Mouse (Mus musculus): ENCODE data around the gene Coro2b. TPM values are rescaled to one million over a fixed set of nuclear protein-coding genes. Genes with fewer than 3 reads are reported as not detected.

Gene Coro2b
- polyA plus RNA-seq, 1 experiment from 2014 or later = 3.7 TPM

DNA sequence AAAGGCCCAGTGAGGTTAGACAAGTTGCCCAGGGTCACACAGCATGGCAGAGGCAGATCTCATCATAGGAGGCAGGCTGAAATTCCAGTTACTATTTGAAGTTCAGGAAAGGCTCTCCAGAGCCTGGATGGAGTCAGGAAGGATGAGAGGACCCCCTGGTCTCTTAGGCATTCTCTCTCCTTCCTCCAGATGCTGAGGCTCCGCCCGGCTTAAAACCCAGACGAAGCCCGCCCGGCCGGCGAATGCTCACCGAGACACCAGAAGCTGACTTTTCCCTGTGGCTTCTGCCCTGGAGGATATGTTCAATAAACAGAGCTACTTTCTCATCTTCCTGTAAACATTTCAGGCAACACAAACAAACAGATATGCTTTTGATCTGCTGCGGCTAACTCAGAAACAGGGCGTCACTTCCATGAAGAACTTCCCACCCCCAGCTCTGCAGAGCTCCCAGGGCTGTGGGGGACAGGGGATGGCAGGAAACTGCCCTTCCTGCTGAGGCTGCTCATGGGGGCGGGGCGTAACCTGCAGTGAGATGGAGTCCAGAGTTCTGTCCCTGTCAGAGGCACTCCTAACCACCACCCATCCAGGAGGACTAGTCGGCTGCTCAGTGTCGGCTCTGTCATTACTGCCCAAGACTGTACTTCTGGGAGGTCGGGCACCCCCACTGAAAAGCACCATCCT lies 13.9 kb downstream of the Coro2b start:
- H3K4me2 ChIP-seq = peak overlapping the region; percentile 45
- no peaks in the 10 kb centered on the region for H3K9me3 ChIP-seq (replicated peaks; ENCODE audit: control insufficient read depth, low read length)
- no peaks in the 10 kb centered on the region for H3K36me3 ChIP-seq (ENCODE audit: control insufficient read depth, insufficient read depth, low read length)
- peaks cover 53% of the 10 kb centered on the region for H3K4me1 ChIP-seq (ENCODE audit: control insufficient read depth, insufficient read depth, low read length)
- H3K27ac ChIP-seq (ENCODE audit: low read depth, low read length) = peak overlapping the region; percentile 75
- 11% methylated on average over 15 of the region's 15 CpGs for WGBS (ENCODE audit: insufficient replicate concordance)
- 0 out of 2 replicates have a peak overlapping the region, but pooled peaks have one; percentile 28 for H3K9ac ChIP-seq (ENCODE audit: low read depth, low read length)
- H3K27me3 ChIP-seq (ENCODE audit: control insufficient read depth, insufficient read depth, low read length) = no peaks in the 10 kb centered on the region
- no peak overlapping the region for H3K4me3 ChIP-seq (ENCODE audit: low read depth, low read length)
- ATAC-seq (replicated peaks; ENCODE audit: insufficient number of reproducible peaks, low FRiP score, low TSS enrichment) = 0 out of 2 replicates have a peak, but pooled peaks have one; percentile 33

DNA sequence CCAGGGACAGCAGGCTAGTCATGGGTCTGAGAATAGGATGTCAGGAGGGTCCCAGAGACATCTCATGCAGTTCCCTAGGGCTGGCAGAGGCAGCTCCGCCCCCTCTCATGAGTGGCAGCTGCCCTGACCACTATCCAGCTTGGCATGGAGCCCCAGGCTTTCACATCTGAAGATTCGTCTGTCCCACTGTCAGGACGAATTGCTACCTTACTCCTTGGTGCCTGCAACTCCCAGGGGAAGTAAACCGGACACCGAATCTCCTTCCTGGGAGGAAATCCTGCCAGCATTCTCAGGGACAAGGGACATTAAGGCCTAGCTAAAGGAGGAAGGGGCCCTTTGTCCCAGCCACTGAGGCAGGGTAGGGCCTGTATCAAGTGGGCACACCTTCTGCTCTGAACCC lies 14.6 kb downstream of the Coro2b start:
- Histone ChIP-seq H3K4me3 (ENCODE audit: low read depth, low read length) (no peak overlapping the region), H3K4me1 (ENCODE audit: control insufficient read depth, insufficient read depth, low read length) (peaks cover 53% of the 10 kb centered on the region), H3K27ac (ENCODE audit: low read depth, low read length) (peak overlapping the region; percentile 75), H3K9me3 (replicated peaks; ENCODE audit: control insufficient read depth, low read length) (no peaks in the 10 kb centered on the region), H3K36me3 (ENCODE audit: control insufficient read depth, insufficient read depth, low read length) (no peaks in the 10 kb centered on the region), H3K4me2 (peak overlapping the region; percentile 45; the same call in 1 of the 2 replicates), H3K27me3 (ENCODE audit: control insufficient read depth, insufficient read depth, low read length) (no peaks in the 10 kb centered on the region), H3K9ac (ENCODE audit: low read depth, low read length) (no peak overlapping the region)
- ATAC-seq (replicated peaks; ENCODE audit: insufficient number of reproducible peaks, low FRiP score, low TSS enrichment) = no peak
- 56% methylated on average over 5 of the region's 5 CpGs for WGBS (ENCODE audit: insufficient replicate concordance)

DNA sequence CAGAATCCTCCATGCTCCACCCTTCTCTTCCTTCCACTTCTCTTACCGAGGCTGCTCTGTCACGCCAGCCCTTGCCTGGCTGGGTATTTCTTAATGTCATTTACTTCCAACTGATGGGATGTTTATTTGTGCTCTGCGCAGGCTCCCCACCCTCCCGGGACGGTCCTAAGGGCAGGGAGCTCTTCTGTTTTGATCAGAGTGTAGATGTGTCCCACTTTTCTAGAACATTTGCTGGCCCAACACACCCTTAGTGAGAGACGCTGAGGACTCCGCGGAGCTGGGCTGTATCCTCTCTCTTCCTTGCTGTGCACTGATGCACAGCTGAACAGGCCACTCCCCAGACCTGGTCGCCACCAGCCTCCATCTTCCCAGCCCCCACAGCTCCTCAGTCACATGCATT lies 15.3 kb downstream of the Coro2b start:
- ATAC-seq (replicated peaks; ENCODE audit: insufficient number of reproducible peaks, low FRiP score, low TSS enrichment) = no peak
- Histone ChIP-seq H3K27ac (ENCODE audit: low read depth, low read length) (peak overlapping the region; percentile 10; the same call in 1 of the 2 replicates), H3K4me3 (ENCODE audit: low read depth, low read length) (no peak overlapping the region), H3K36me3 (ENCODE audit: control insufficient read depth, insufficient read depth, low read length) (no peaks in the 10 kb centered on the region), H3K9ac (ENCODE audit: low read depth, low read length) (peak overlapping the region; percentile 46; the same call in 1 of the 2 replicates), H3K4me1 (ENCODE audit: control insufficient read depth, insufficient read depth, low read length) (peaks cover 48% of the 10 kb centered on the region), H3K27me3 (ENCODE audit: control insufficient read depth, insufficient read depth, low read length) (no peaks in the 10 kb centered on the region; the same call in 1 of the 2 replicates), H3K9me3 (replicated peaks; ENCODE audit: control insufficient read depth, low read length) (no peaks in the 10 kb centered on the region), H3K4me2 (no peak overlapping the region)
- WGBS (ENCODE audit: insufficient replicate concordance) = 47% methylated on average over 9 of the region's 9 CpGs

DNA sequence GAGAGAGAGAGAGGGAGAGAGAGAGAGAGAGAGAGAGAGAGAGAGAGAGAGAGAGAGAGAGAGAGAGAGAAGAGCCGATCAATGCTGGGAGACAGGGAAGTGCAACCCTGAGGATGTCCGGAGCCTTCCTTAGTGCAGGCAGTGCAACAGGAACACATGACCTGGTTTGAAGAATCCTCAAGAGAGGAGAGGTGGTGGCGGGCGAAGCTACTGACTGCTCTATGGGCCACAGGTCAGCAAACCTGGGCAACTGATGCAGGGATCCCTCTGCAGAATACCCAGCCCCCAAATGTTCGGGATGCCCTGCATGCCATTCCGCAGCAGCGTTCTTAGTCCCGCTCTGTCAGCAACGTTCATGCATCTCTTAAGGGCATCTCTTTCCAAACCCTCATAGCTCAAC lies 15.9 kb downstream of the Coro2b start:
- H3K4me1 ChIP-seq (ENCODE audit: control insufficient read depth, insufficient read depth, low read length) = peaks cover 44% of the 10 kb centered on the region
- no peaks in the 10 kb centered on the region for H3K36me3 ChIP-seq (ENCODE audit: control insufficient read depth, insufficient read depth, low read length)
- peak overlapping the region; percentile 46; the same call in 1 of the 2 replicates for H3K9ac ChIP-seq (ENCODE audit: low read depth, low read length)
- no peak overlapping the region for H3K27ac ChIP-seq (ENCODE audit: low read depth, low read length)
- H3K9me3 ChIP-seq (replicated peaks; ENCODE audit: control insufficient read depth, low read length) = no peaks in the 10 kb centered on the region
- no peaks in the 10 kb centered on the region; the same call in 1 of the 2 replicates for H3K27me3 ChIP-seq (ENCODE audit: control insufficient read depth, insufficient read depth, low read length)
- H3K4me2 ChIP-seq = no peak overlapping the region
- ATAC-seq (replicated peaks; ENCODE audit: insufficient number of reproducible peaks, low FRiP score, low TSS enrichment) = no peak
- 28% methylated on average over 9 of the region's 9 CpGs for WGBS (ENCODE audit: insufficient replicate concordance)
- no peak overlapping the region for H3K4me3 ChIP-seq (ENCODE audit: low read depth, low read length)

DNA sequence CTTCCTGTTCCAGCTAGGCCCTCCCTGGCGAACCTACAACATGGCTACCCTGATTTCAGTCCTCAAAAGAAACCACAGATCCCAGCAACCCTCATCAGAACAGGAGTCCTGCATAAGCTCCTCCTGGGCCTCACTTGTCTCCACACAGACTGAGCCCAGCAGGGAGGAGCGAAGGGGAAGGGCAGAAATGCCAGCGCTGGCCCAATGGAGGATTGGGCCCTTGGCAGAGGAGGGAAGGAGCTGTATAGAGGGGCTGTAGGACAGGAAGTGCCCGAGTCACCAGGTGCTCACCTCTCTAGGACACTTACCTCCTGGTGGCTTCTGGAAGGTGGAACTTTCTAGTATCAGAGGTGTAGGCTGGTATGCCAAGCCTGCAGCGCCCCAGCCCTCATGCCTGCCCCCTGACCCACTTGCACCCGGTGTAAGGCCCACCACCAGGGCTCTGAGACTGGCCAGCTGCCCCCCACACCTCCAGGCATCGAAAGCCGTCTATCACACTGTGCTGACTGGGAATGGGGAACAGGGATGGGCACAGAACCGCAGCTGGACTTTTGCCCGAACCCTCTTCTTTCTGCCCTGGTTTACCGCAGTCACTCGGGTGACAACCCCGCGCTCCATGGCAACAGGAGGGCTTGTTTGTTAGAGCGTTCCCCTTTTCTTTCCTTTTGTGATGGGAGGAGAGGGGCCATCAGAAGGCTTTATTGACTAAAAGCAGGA lies 16.9 kb downstream of the Coro2b start:
- Histone ChIP-seq H3K4me1 (ENCODE audit: control insufficient read depth, insufficient read depth, low read length) (peaks cover 38% of the 10 kb centered on the region), H3K4me3 (ENCODE audit: low read depth, low read length) (no peak overlapping the region), H3K27me3 (ENCODE audit: control insufficient read depth, insufficient read depth, low read length) (no peaks in the 10 kb centered on the region; the same call in 1 of the 2 replicates), H3K9me3 (replicated peaks; ENCODE audit: control insufficient read depth, low read length) (no peaks in the 10 kb centered on the region), H3K4me2 (no peak overlapping the region), H3K9ac (ENCODE audit: low read depth, low read length) (no peak overlapping the region), H3K27ac (ENCODE audit: low read depth, low read length) (no peak overlapping the region), H3K36me3 (ENCODE audit: control insufficient read depth, insufficient read depth, low read length) (no peaks in the 10 kb centered on the region)
- WGBS (ENCODE audit: insufficient replicate concordance) = 78% methylated on average over 15 of the region's 15 CpGs
- no peak for ATAC-seq (replicated peaks; ENCODE audit: insufficient number of reproducible peaks, low FRiP score, low TSS enrichment)

DNA sequence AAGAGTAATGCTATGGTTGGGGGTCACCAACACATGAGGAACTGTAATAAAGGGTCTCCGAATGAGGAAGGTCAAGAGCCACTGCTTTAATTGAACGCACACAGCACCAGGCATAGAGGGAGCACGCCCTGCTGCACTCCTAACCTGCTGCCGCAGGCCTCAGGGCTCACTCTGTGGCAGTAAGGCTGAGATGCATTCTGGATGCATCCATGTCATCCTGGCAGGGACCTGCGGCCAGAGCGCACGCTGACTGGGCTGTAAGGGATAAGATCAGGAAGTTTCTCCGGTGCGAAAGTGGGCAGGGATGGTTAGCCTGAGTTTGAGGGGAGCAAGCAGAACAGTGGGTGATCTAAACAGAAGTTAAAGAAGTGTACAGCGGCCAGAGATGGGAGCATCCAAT lies 17.5 kb downstream of the Coro2b start:
- H3K9ac ChIP-seq (ENCODE audit: low read depth, low read length) = no peak overlapping the region
- WGBS (ENCODE audit: insufficient replicate concordance) = 89% methylated on average over 10 of the region's 10 CpGs
- H3K36me3 ChIP-seq (ENCODE audit: control insufficient read depth, insufficient read depth, low read length) = no peaks in the 10 kb centered on the region
- H3K4me1 ChIP-seq (ENCODE audit: control insufficient read depth, insufficient read depth, low read length) = peaks cover 32% of the 10 kb centered on the region
- H3K4me3 ChIP-seq (ENCODE audit: low read depth, low read length) = no peak overlapping the region
- no peak for ATAC-seq (replicated peaks; ENCODE audit: insufficient number of reproducible peaks, low FRiP score, low TSS enrichment)
- H3K27ac ChIP-seq (ENCODE audit: low read depth, low read length) = no peak overlapping the region
- no peaks in the 10 kb centered on the region; the same call in 1 of the 2 replicates for H3K27me3 ChIP-seq (ENCODE audit: control insufficient read depth, insufficient read depth, low read length)
- H3K4me2 ChIP-seq = no peak overlapping the region
- H3K9me3 ChIP-seq (replicated peaks; ENCODE audit: control insufficient read depth, low read length) = no peaks in the 10 kb centered on the region

DNA sequence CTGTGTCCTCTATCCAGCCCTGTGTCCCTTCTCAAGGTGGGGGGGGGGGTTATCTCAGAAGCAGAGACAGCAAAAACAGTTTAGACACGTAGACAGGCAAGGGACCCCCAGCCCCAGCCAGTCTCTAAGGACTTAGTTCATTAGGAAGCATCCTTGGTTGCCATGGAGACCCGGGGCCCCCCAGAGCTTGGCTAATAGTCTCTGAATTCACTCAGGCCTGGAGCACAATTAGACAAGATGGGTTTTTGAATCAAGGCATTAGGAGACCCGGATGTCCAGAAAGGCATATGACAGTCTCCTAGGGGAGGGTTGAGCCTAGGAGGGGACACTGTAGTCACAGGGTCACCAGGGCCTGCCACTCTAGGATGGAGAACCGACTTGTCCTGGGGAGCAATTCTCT lies 18.3 kb downstream of the Coro2b start:
- no peaks in the 10 kb centered on the region for H3K9me3 ChIP-seq (replicated peaks; ENCODE audit: control insufficient read depth, low read length)
- 67% methylated on average over 4 of the region's 4 CpGs for WGBS (ENCODE audit: insufficient replicate concordance)
- no peaks in the 10 kb centered on the region; the same call in 1 of the 2 replicates for H3K27me3 ChIP-seq (ENCODE audit: control insufficient read depth, insufficient read depth, low read length)
- H3K27ac ChIP-seq (ENCODE audit: low read depth, low read length) = no peak overlapping the region
- no peak overlapping the region for H3K9ac ChIP-seq (ENCODE audit: low read depth, low read length)
- H3K36me3 ChIP-seq (ENCODE audit: control insufficient read depth, insufficient read depth, low read length) = no peaks in the 10 kb centered on the region
- H3K4me2 ChIP-seq = no peak overlapping the region
- no peak overlapping the region for H3K4me3 ChIP-seq (ENCODE audit: low read depth, low read length)
- ATAC-seq (replicated peaks; ENCODE audit: insufficient number of reproducible peaks, low FRiP score, low TSS enrichment) = no peak
- H3K4me1 ChIP-seq (ENCODE audit: control insufficient read depth, insufficient read depth, low read length) = peaks cover 31% of the 10 kb centered on the region

DNA sequence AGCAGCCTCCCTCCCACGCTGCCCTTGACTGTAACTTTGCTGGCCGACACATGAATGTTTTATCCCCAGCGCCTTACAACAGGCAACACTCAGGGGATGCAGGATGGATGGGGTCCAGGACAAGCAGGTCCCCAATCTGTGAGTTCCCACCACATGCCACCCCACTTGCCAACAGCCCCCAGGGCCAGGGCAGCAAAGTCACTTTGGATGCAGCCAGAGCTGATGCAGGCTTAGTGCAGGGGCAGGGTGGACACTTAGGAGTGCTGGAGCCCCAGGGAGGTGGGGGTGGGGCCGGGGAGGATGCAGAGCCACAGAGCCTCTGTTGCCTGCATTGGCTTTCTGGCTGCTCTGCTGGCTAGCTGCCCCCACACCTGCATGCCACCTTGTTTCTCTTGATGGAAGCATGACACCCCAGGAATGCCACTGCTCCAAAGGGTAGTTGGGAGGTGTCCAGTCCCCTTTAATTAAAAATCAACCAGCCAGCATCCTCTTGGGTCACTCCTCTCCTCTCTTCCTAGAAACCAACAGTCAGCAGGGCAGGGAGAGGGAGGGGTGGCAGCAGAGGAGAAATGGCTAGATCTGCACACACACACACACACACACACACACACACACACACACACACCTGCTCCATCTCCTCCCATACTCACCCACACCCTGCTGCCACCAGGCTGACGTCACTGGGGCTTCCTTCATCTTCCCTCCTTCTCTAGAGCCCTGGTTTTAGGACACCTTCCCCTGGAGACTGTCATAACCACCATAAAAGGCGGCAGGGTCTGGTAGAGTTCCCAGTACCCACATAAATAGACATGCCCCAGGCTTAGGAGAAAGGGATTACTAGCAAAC lies 19.5 kb downstream of the Coro2b start:
- ATAC-seq (replicated peaks; ENCODE audit: insufficient number of reproducible peaks, low FRiP score, low TSS enrichment) = no peak
- H3K4me1 ChIP-seq (ENCODE audit: control insufficient read depth, insufficient read depth, low read length) = peaks cover 19% of the 10 kb centered on the region
- H3K27ac ChIP-seq (ENCODE audit: low read depth, low read length) = no peak overlapping the region
- no peaks in the 10 kb centered on the region for H3K36me3 ChIP-seq (ENCODE audit: control insufficient read depth, insufficient read depth, low read length)
- H3K9ac ChIP-seq (ENCODE audit: low read depth, low read length) = no peak overlapping the region
- H3K9me3 ChIP-seq (replicated peaks; ENCODE audit: control insufficient read depth, low read length) = no peaks in the 10 kb centered on the region
- no peaks in the 10 kb centered on the region; the same call in 1 of the 2 replicates for H3K27me3 ChIP-seq (ENCODE audit: control insufficient read depth, insufficient read depth, low read length)
- 64% methylated on average over 6 of the region's 6 CpGs for WGBS (ENCODE audit: insufficient replicate concordance)
- H3K4me2 ChIP-seq = no peak overlapping the region
- no peak overlapping the region for H3K4me3 ChIP-seq (ENCODE audit: low read depth, low read length)

All from heart, embryonic 11.5 days (tissue).